Mouse (Mus musculus) CH12.LX (cell line): Measurements from ENCODE around the gene Fam228b. TPM values are rescaled to one million over a fixed set of nuclear protein-coding genes. Genes with fewer than 3 reads are reported as not detected.

Source experiments
- DNase-seq: peaks from one replicate; pipeline ENCODE4 v3.0.0-alpha.2; 2013; ENCODE audit errors: extremely low read depth
- H3K27ac ChIP-seq: 2 replicates; pipeline ENCODE4 v1.5.1; 2012; ENCODE audit warnings: low read depth, mild to moderate bottlenecking, control low read depth, moderate library complexity; ENCODE audit not compliant: insufficient read depth
- H3K27me3 ChIP-seq: replicated peaks from 2 replicates; pipeline ENCODE3; 2012; ENCODE audit warnings: inconsistent platforms
- H3K36me3 ChIP-seq, 2 experiments: replicated peaks in 1 of 2; 2 replicates each; pipeline versions ENCODE3 to v1.6.1; 2012; ENCODE audit warnings: inconsistent platforms in 1 of 2, low read length in 1 of 2, mild to moderate bottlenecking in 1 of 2, mixed read lengths in 1 of 2, moderate library complexity in 1 of 2; ENCODE audit not compliant: control insufficient read depth in 1 of 2, insufficient read depth in 1 of 2
- H3K4me1 ChIP-seq, 2 experiments: 2 replicates each; pipeline ENCODE4 v1.6.1; 2012; ENCODE audit warnings: inconsistent platforms in 1 of 2, moderate library complexity in 1 of 2; ENCODE audit not compliant: insufficient read depth in 2 of 2, control insufficient read depth in 1 of 2
- H3K4me2 ChIP-seq: 2 replicates; pipeline ENCODE4 v1.6.1; 2012; ENCODE audit warnings: low read depth, mild to moderate bottlenecking, control low read depth; ENCODE audit not compliant: poor library complexity, insufficient read depth, severe bottlenecking
- H3K4me3 ChIP-seq, 3 experiments: fragments of 150-350 bp in 1 of 3; sonication (generic) in 1 of 3; replicated peaks in 1 of 3; 2 replicates each; pipeline versions ENCODE3 to v1.5.1; 2011 to 2012; ENCODE audit warnings: low read depth in 2 of 3, low read length in 2 of 3, mild to moderate bottlenecking in 2 of 3, moderate library complexity in 2 of 3, control low read depth in 1 of 3, improper control_type of control experiment in 1 of 3, inconsistent platforms in 1 of 3, mixed read lengths in 1 of 3; ENCODE audit not compliant: poor library complexity in 1 of 3
- H3K79me2 ChIP-seq: replicated peaks from 2 replicates; pipeline ENCODE4 v1.6.1; 2012; ENCODE audit warnings: mild to moderate bottlenecking, moderate library complexity; ENCODE audit not compliant: control insufficient read depth, poor library complexity, insufficient read depth, severe bottlenecking; ENCODE audit errors: extremely low read depth
- H3K9ac ChIP-seq: 2 replicates; pipeline ENCODE4 v1.6.1; 2012; ENCODE audit warnings: low read depth, mild to moderate bottlenecking, control low read depth, moderate library complexity; ENCODE audit not compliant: insufficient read depth
- H3K9me3 ChIP-seq: replicated peaks from 2 replicates; pipeline ENCODE3; 2012; ENCODE audit warnings: low read length, inconsistent platforms, mixed read lengths
- HCFC1 ChIP-seq: IDR thresholded peaks from 2 replicates; pipeline ENCODE4 v1.6.1; 2012; ENCODE audit warnings: low read depth, mild to moderate bottlenecking, inconsistent platforms, low read length, improper control_type of control experiment
- IRF4 ChIP-seq: IDR thresholded peaks from 2 replicates; pipeline ENCODE4 v1.6.1; 2014; ENCODE audit warnings: low read depth, mild to moderate bottlenecking, inconsistent platforms, low read length, improper control_type of control experiment
- MEF2A ChIP-seq: IDR thresholded peaks from 2 replicates; pipeline ENCODE4 v1.6.1; 2014; ENCODE audit warnings: low read depth, mild to moderate bottlenecking, inconsistent platforms, low read length, improper control_type of control experiment, borderline replicate concordance
- MYC ChIP-seq: IDR thresholded peaks from 2 replicates; pipeline ENCODE4 v1.6.1; 2011; ENCODE audit warnings: low read depth, mild to moderate bottlenecking, improper control_type of control experiment, low read length
- NELFE ChIP-seq: IDR thresholded peaks from 2 replicates; pipeline ENCODE4 v1.6.1; 2011; ENCODE audit warnings: low read depth, low read length, improper control_type of control experiment
- NRF1 ChIP-seq: IDR thresholded peaks from 2 replicates; pipeline ENCODE4 v1.6.1; 2014; ENCODE audit warnings: low read depth, mild to moderate bottlenecking, inconsistent platforms, low read length, improper control_type of control experiment, moderate library complexity
- PAX5 ChIP-seq: IDR thresholded peaks from 2 replicates; pipeline ENCODE4 v1.6.1; 2012; ENCODE audit warnings: low read length, inconsistent platforms, mixed read lengths
- TCF12 ChIP-seq: IDR thresholded peaks from 2 replicates; pipeline ENCODE4 v1.6.1; 2014; ENCODE audit warnings: low read depth, mild to moderate bottlenecking, inconsistent platforms, low read length, improper control_type of control experiment
- USF1 ChIP-seq: IDR thresholded peaks from 2 replicates; pipeline ENCODE4 v1.6.1; 2014; ENCODE audit warnings: low read depth, mild to moderate bottlenecking, inconsistent platforms, low read length, improper control_type of control experiment
- USF2 ChIP-seq: conservative IDR thresholded peaks from 2 replicates; pipeline ENCODE4 v1.6.1; 2011; ENCODE audit warnings: low read depth, low read length, improper control_type of control experiment
- ZC3H11A ChIP-seq: IDR thresholded peaks from 2 replicates; pipeline ENCODE4 v1.6.1; 2012; ENCODE audit warnings: low read depth, mild to moderate bottlenecking, inconsistent platforms, low read length, improper control_type of control experiment
- ZKSCAN1 ChIP-seq: IDR thresholded peaks from 2 replicates; pipeline ENCODE4 v1.6.1; 2012; ENCODE audit warnings: low read depth, inconsistent platforms, low read length, improper control_type of control experiment, borderline replicate concordance
- ZMIZ1 ChIP-seq: IDR thresholded peaks from 2 replicates; pipeline ENCODE4 v1.6.1; 2012; ENCODE audit warnings: low read depth, mild to moderate bottlenecking, inconsistent platforms, low read length, improper control_type of control experiment
- ZNF384 ChIP-seq: IDR thresholded peaks from 2 replicates; pipeline ENCODE4 v1.6.1; 2012; ENCODE audit warnings: low read depth, low read length, improper control_type of control experiment, inconsistent platforms
- dilution Hi-C: fragments of 300-500 bp; cut with MboI; formaldehyde crosslinking; loops from 2 replicates; pipeline ENCODE4 v1.14.3; 2020; ENCODE audit warnings: low sequenced_read_pairs; ENCODE audit not compliant: extremely low pct_unique_long_range_greater_than_20kb, extremely low pct_ligation_motif_present
- in situ Hi-C: fragments of 300-500 bp; cut with MboI; formaldehyde crosslinking; loops from 3 replicates; pipeline ENCODE4 v1.14.3; 2019; ENCODE audit warnings: low sequenced_read_pairs, low pct_ligation_motif_present, low pct_unique_long_range_greater_than_20kb, mixed read lengths
- polyA plus RNA-seq: library from polyadenylated mRNA; unstranded; fragments of >175 nt; gene quantifications from 2 replicates; pipeline ENCODE4 v1.2.1, GENCODE M21; 2012; ENCODE audit warnings: low read depth; ENCODE audit not compliant: insufficient read length
- total RNA-seq, 2 experiments: library from RNA; depleted of rRNA; stranded (reverse); fragments of 300-350 nt in 1 of 2; fragments of >200 nt in 1 of 2; gene quantifications; 2 replicates each; pipeline ENCODE4 v1.2.3; 2012 to 2014

Gene Fam228b
- total and polyA plus RNA-seq, 3 experiments: 0.13 TPM; not detected in 2

GRCm38 (mm10) chr12:4713361-4713760 lies 55.7 kb downstream of the Fam228b start:
- Histone ChIP-seq H3K27me3 (no peaks in the 10 kb centered on the region), H3K79me2 (no peaks in the 10 kb centered on the region), H3K27ac (no peak overlapping the region), H3K4me3 (no peak overlapping the region), H3K9me3 (no peaks in the 10 kb centered on the region)
- DNase-seq: no peak
- dilution Hi-C loops: no loop called here
- TF ChIP-seq NRF1 (no peak), NELFE (no peak), USF1 (no peak)
- TF ChIP-seq, all 38 proteins: peak for 0
- H3K9ac ChIP-seq: no peak overlapping the region
- in situ Hi-C loops: no loop called here
- H3K4me1 ChIP-seq: peaks cover 0 to 6% of the 10 kb centered on the region in 2 experiments; a peak in 1 of 4 replicates
- H3K4me2 ChIP-seq: no peak overlapping the region
- peaks cover 36 to 66% of the 10 kb centered on the region in 2 experiments for H3K36me3 ChIP-seq

DNA sequence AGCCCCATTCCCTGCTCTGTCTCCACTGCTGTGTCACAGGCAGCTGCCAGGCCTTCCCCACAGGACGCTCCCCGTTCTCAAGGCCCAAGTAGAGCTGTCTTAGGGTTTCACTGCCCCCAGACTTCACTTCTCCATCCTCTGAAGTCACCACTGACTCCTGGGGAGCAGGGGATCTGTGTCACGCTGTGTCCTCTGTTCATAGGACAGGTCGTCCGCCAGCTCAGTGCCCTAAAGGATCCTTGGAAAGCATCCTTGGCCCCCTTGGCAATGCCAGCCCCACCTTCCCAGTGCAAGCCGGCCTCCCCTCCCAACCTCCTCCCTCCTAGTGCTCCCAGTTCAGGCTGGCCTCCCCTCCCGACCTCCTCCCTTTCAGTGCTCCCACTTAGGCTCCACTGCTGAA lies 59.1 kb downstream of the Fam228b start:
- no peaks in the 10 kb centered on the region for H3K79me2 ChIP-seq
- H3K9ac ChIP-seq: no peak overlapping the region
- H3K4me1 ChIP-seq: no peaks in the 10 kb centered on the region
- H3K27me3 ChIP-seq: no peaks in the 10 kb centered on the region
- H3K27ac ChIP-seq: no peak overlapping the region
- DNase-seq: no peak
- in situ Hi-C loops: no loop called here
- TF ChIP-seq ZKSCAN1 (no peak), PAX5 (no peak), HCFC1 (no peak), ZNF384 (no peak), USF1 (no peak), USF2 (no peak), TCF12 (no peak), ZC3H11A (no peak), ZMIZ1 (no peak), IRF4 (no peak), MYC (no peak), NRF1 (no peak), MEF2A (no peak)
- dilution Hi-C loops: no loop called here
- no peak overlapping the region for H3K4me2 ChIP-seq
- peaks cover 52 to 84% of the 10 kb centered on the region in 2 experiments for H3K36me3 ChIP-seq
- H3K9me3 ChIP-seq: no peaks in the 10 kb centered on the region
- no peak overlapping the region for H3K4me3 ChIP-seq
